Mouse (Mus musculus): Measurements from ENCODE around the gene Prdm10. TPM values are rescaled to one million over a fixed set of nuclear protein-coding genes. Genes with fewer than 3 reads are reported as not detected.

Prdm10 gene
- polyA plus RNA-seq, 1 experiment, result 1.9 TPM

DNA sequence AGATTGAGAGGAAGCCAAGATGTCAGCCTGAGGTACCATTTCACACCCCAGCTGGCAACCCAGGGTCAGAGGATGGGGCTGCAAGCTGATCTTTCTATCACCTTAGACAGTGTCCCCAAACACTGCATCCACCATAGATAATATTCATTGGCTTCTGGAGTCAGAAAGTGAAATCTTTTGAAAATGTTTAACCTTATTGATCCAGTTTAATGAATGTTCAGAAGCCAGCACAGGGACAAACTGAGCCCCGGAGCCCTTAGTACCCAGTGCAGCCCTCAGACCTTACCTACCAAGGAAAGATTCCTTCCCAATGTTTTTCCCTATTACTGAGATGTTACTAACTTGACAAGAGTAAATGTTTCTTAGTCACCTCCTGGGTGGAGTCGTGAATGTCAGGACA is 41.8 kb upstream of the Prdm10 start:
- Histone ChIP-seq H3ac (ENCODE audit: control insufficient read depth, insufficient read length) (no peak overlapping the region), H3K36me3 (ENCODE audit: control insufficient read depth, insufficient read depth) (no peaks in the 10 kb centered on the region), H3K79me2 (ENCODE audit: control insufficient read depth, insufficient read depth) (no peaks in the 10 kb centered on the region), H3K27me3 (ENCODE audit: control insufficient read depth, insufficient read depth, insufficient read length) (no peaks in the 10 kb centered on the region), H3K4me2 (ENCODE audit: low read depth) (no peak overlapping the region), H3K4me3 (no peak overlapping the region)
- TF ChIP-seq MAX (IDR thresholded peaks at IDR 0.05; ENCODE audit: low read depth), result no peak
- no peak for TF ChIP-seq POLR2AphosphoS2 (IDR thresholded peaks at IDR 0.05; ENCODE audit: insufficient read length, low read depth)
- no peak for TF ChIP-seq MYOD1 (IDR thresholded peaks at IDR 0.05; ENCODE audit: control insufficient read depth in 1 of 3, insufficient read length in 2 of 3, low read depth in 2 of 3)
- no peak for TF ChIP-seq TCF12 (IDR thresholded peaks at IDR 0.05; ENCODE audit: insufficient read depth, poor library complexity, severe bottlenecking)
- TF ChIP-seq TCF3 (IDR thresholded peaks at IDR 0.05; ENCODE audit: insufficient read length, low read depth), result no peak
- no peak for TF ChIP-seq SRF (IDR thresholded peaks at IDR 0.05; ENCODE audit: control insufficient read depth, insufficient read length, low read depth)
- TF ChIP-seq CEBPB (IDR thresholded peaks at IDR 0.05; ENCODE audit: insufficient read depth, poor library complexity, severe bottlenecking), result no peak
- no peak for TF ChIP-seq MYOG (IDR thresholded peaks at IDR 0.05; ENCODE audit: control insufficient read depth in 1 of 3, insufficient read depth in 1 of 3, insufficient read length in 2 of 3, low read depth in 2 of 3)
- no peak for TF ChIP-seq REST (IDR thresholded peaks at IDR 0.05; ENCODE audit: insufficient read depth, insufficient read length)
- no peak for TF ChIP-seq USF1 (IDR thresholded peaks at IDR 0.05; ENCODE audit: low read depth)
- TF ChIP-seq E2F4 (IDR thresholded peaks at IDR 0.05; ENCODE audit: insufficient read depth), result no peak
- TF ChIP-seq POLR2A (IDR thresholded peaks at IDR 0.05; ENCODE audit: insufficient read length, low read depth), result no peak

DNA sequence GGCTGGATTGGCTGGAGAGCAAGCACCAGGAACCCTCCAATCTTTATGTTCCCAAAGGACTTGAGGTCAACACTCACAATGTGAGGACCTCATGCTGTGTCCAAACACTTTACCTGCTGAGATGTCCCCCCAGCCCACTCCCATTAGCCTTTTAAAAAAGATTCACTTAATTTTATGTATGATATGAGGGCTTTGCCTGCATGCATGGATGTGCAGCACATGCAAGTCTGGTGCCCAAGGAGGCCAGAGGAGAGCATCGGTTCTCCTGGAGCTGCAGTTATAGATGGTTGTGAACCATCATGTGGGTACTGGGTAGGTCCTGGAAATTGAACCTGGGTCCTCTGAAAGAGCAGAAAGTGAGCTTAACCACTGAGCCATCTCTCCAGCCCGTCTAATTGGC is 40.8 kb upstream of the Prdm10 start:
- Histone ChIP-seq H3K79me2 (ENCODE audit: control insufficient read depth, insufficient read depth) (no peaks in the 10 kb centered on the region), H3K4me3 (no peak overlapping the region), H3K4me2 (ENCODE audit: low read depth) (no peak overlapping the region), H3K36me3 (ENCODE audit: control insufficient read depth, insufficient read depth) (no peaks in the 10 kb centered on the region), H3ac (ENCODE audit: control insufficient read depth, insufficient read length) (no peak overlapping the region), H3K27me3 (ENCODE audit: control insufficient read depth, insufficient read depth, insufficient read length) (no peaks in the 10 kb centered on the region)
- TF ChIP-seq E2F4 (IDR thresholded peaks at IDR 0.05; ENCODE audit: insufficient read depth) (no peak), SRF (IDR thresholded peaks at IDR 0.05; ENCODE audit: control insufficient read depth, insufficient read length, low read depth) (no peak), POLR2A (IDR thresholded peaks at IDR 0.05; ENCODE audit: insufficient read length, low read depth) (no peak), USF1 (IDR thresholded peaks at IDR 0.05; ENCODE audit: low read depth) (no peak), TCF12 (IDR thresholded peaks at IDR 0.05; ENCODE audit: insufficient read depth, poor library complexity, severe bottlenecking) (no peak), MYOG (IDR thresholded peaks at IDR 0.05; ENCODE audit: control insufficient read depth in 1 of 3, insufficient read depth in 1 of 3, insufficient read length in 2 of 3, low read depth in 2 of 3) (no peak), MAX (IDR thresholded peaks at IDR 0.05; ENCODE audit: low read depth) (no peak), POLR2AphosphoS2 (IDR thresholded peaks at IDR 0.05; ENCODE audit: insufficient read length, low read depth) (no peak), REST (IDR thresholded peaks at IDR 0.05; ENCODE audit: insufficient read depth, insufficient read length) (no peak), TCF3 (IDR thresholded peaks at IDR 0.05; ENCODE audit: insufficient read length, low read depth) (no peak), CEBPB (IDR thresholded peaks at IDR 0.05; ENCODE audit: insufficient read depth, poor library complexity, severe bottlenecking) (no peak), MYOD1 (IDR thresholded peaks at IDR 0.05; ENCODE audit: control insufficient read depth in 1 of 3, insufficient read length in 2 of 3, low read depth in 2 of 3) (no peak)

DNA sequence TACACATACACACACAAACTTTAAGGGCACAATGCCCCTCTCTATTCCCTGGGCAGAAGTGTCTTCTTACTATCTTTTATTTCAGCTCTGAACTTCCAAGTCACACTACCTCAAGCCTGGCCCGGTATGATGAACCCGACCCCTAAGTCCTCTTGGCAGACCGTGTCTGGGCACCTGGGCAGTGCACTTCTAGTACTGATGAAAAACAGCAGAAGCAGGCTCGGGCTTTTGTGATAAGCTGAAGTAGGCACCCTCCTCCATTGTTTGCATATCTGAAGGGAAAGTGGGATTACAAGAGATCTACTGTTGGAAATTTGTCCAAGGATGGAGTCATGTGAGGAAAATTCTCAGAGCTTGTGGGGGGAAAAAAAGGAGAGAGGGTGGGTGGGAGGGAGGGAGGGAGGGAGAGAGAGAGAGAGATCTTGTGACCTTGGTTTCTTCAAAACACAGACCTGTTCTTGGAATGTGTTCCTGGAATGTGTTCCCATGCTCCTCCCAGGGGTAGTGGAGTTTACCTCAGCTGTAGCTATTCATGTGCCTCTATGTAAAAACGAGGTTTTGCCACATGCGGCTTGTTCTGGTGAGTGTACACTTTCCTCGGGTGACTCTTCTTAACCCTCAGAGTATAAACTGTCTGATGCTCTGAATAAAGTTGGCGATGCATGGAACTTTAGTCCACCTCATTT is 39.7 kb upstream of the Prdm10 start:
- TF ChIP-seq USF1 (IDR thresholded peaks at IDR 0.05; ENCODE audit: low read depth), result no peak
- TF ChIP-seq TCF3 (IDR thresholded peaks at IDR 0.05; ENCODE audit: insufficient read length, low read depth), result no peak
- TF ChIP-seq POLR2AphosphoS2 (IDR thresholded peaks at IDR 0.05; ENCODE audit: insufficient read length, low read depth), result no peak
- TF ChIP-seq CEBPB (IDR thresholded peaks at IDR 0.05; ENCODE audit: insufficient read depth, poor library complexity, severe bottlenecking), result no peak
- TF ChIP-seq MYOD1 (IDR thresholded peaks at IDR 0.05; ENCODE audit: control insufficient read depth in 1 of 3, insufficient read length in 2 of 3, low read depth in 2 of 3), result no peak
- TF ChIP-seq REST (IDR thresholded peaks at IDR 0.05; ENCODE audit: insufficient read depth, insufficient read length), result no peak
- no peak for TF ChIP-seq MAX (IDR thresholded peaks at IDR 0.05; ENCODE audit: low read depth)
- no peak for TF ChIP-seq SRF (IDR thresholded peaks at IDR 0.05; ENCODE audit: control insufficient read depth, insufficient read length, low read depth)
- no peak for TF ChIP-seq POLR2A (IDR thresholded peaks at IDR 0.05; ENCODE audit: insufficient read length, low read depth)
- no peak for TF ChIP-seq E2F4 (IDR thresholded peaks at IDR 0.05; ENCODE audit: insufficient read depth)
- H3ac ChIP-seq (ENCODE audit: control insufficient read depth, insufficient read length), result no peak overlapping the region

DNA sequence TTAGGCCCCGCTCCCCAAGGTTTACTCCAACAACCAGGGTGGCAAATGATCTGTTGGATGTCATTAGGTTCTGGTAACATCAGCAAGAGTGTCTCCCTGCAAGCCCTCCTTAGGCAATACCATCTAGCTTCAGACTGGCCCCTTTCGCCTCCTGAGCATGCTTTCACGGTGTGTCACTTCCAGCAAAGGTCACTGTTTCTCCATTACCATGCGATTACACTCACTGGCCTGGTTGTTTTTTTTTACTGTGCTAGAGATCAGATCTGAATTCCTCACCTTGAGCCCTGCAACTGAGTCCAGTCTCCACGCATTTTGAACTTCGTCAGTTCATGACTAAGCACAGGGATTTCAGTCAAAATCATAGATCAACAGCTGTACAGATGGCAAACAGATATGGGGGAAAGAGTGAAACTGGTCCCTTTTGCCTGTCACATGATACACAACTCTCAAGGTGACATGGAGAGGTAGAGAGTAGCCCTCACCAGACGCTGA is 39.1 kb upstream of the Prdm10 start:
- no peaks in the 10 kb centered on the region for H3K27me3 ChIP-seq (ENCODE audit: control insufficient read depth, insufficient read depth, insufficient read length)
- no peak overlapping the region for H3K4me2 ChIP-seq (ENCODE audit: low read depth)
- no peak overlapping the region for H3K4me3 ChIP-seq
- H3K36me3 ChIP-seq (ENCODE audit: control insufficient read depth, insufficient read depth), result no peaks in the 10 kb centered on the region
- no peaks in the 10 kb centered on the region for H3K79me2 ChIP-seq (ENCODE audit: control insufficient read depth, insufficient read depth)
- no peak for TF ChIP-seq CEBPB (IDR thresholded peaks at IDR 0.05; ENCODE audit: insufficient read depth, poor library complexity, severe bottlenecking)
- no peak for TF ChIP-seq TCF12 (IDR thresholded peaks at IDR 0.05; ENCODE audit: insufficient read depth, poor library complexity, severe bottlenecking)
- TF ChIP-seq POLR2A (IDR thresholded peaks at IDR 0.05; ENCODE audit: insufficient read length, low read depth), result no peak
- TF ChIP-seq POLR2AphosphoS2 (IDR thresholded peaks at IDR 0.05; ENCODE audit: insufficient read length, low read depth), result no peak
- no peak for TF ChIP-seq E2F4 (IDR thresholded peaks at IDR 0.05; ENCODE audit: insufficient read depth)
- TF ChIP-seq TCF3 (IDR thresholded peaks at IDR 0.05; ENCODE audit: insufficient read length, low read depth), result no peak
- no peak for TF ChIP-seq MYOD1 (IDR thresholded peaks at IDR 0.05; ENCODE audit: control insufficient read depth in 1 of 3, insufficient read length in 2 of 3, low read depth in 2 of 3)
- no peak for TF ChIP-seq MAX (IDR thresholded peaks at IDR 0.05; ENCODE audit: low read depth)
- no peak for TF ChIP-seq REST (IDR thresholded peaks at IDR 0.05; ENCODE audit: insufficient read depth, insufficient read length)
- TF ChIP-seq SRF (IDR thresholded peaks at IDR 0.05; ENCODE audit: control insufficient read depth, insufficient read length, low read depth), result no peak
- TF ChIP-seq MYOG (IDR thresholded peaks at IDR 0.05; ENCODE audit: control insufficient read depth in 1 of 3, insufficient read depth in 1 of 3, insufficient read length in 2 of 3, low read depth in 2 of 3), result no peak
- no peak for TF ChIP-seq USF1 (IDR thresholded peaks at IDR 0.05; ENCODE audit: low read depth)
- H3ac ChIP-seq (ENCODE audit: control insufficient read depth, insufficient read length), result no peak overlapping the region

More for the DNA sequence above, 39.7 kb upstream of the Prdm10 start:
- H3K4me3 ChIP-seq, result no peak overlapping the region
- H3K36me3 ChIP-seq (ENCODE audit: control insufficient read depth, insufficient read depth), result no peaks in the 10 kb centered on the region
- H3K4me2 ChIP-seq (ENCODE audit: low read depth), result no peak overlapping the region
- H3K27me3 ChIP-seq (ENCODE audit: control insufficient read depth, insufficient read depth, insufficient read length), result no peaks in the 10 kb centered on the region
- H3K79me2 ChIP-seq (ENCODE audit: control insufficient read depth, insufficient read depth), result no peaks in the 10 kb centered on the region

All from myocyte (in vitro differentiated cells).